Mouse (Mus musculus): ENCODE results near the gene Sorbs1.

- TF ChIP-seq POLR2A (IDR thresholded peaks at IDR 0.05; ENCODE audit: low read depth, low read length) = no peak
- no peak for TF ChIP-seq CTCF (conservative IDR thresholded peaks at IDR 0.05 in 1 of 2, IDR thresholded peaks at IDR 0.05 in 1 of 2; ENCODE audit: low read depth in 2 of 2, low read length in 2 of 2)
- TF ChIP-seq USF2 (conservative IDR thresholded peaks at IDR 0.05; ENCODE audit: low read depth, low read length) = no peak
- TF ChIP-seq TCF12 (IDR thresholded peaks at IDR 0.05; ENCODE audit: low read depth, low read length) = no peak
- TF ChIP-seq PAX5 (IDR thresholded peaks at IDR 0.05; ENCODE audit: low read length) = no peak
- no peak for TF ChIP-seq HCFC1 (IDR thresholded peaks at IDR 0.05; ENCODE audit: low read depth, low read length)
- no peak for TF ChIP-seq KAT2A (IDR thresholded peaks at IDR 0.05; ENCODE audit: insufficient replicate concordance, low read length)
Measured at GRCm38 (mm10) chr19:40392795-40393392, 120.7 kb downstream of the Sorbs1 start.

All from CH12.LX (cell line).